Mouse (Mus musculus): ENCODE measurements around the gene Proser2. TPM values are rescaled to one million over a fixed set of nuclear protein-coding genes. Genes with fewer than 3 reads are reported as not detected.

Gene Proser2
- polyA plus RNA-seq (2014; fragmentation: Nextera tagmentation; extraction: Ambion mirVana), result 3.2 and 3.5 TPM in 2 replicates

DNA sequence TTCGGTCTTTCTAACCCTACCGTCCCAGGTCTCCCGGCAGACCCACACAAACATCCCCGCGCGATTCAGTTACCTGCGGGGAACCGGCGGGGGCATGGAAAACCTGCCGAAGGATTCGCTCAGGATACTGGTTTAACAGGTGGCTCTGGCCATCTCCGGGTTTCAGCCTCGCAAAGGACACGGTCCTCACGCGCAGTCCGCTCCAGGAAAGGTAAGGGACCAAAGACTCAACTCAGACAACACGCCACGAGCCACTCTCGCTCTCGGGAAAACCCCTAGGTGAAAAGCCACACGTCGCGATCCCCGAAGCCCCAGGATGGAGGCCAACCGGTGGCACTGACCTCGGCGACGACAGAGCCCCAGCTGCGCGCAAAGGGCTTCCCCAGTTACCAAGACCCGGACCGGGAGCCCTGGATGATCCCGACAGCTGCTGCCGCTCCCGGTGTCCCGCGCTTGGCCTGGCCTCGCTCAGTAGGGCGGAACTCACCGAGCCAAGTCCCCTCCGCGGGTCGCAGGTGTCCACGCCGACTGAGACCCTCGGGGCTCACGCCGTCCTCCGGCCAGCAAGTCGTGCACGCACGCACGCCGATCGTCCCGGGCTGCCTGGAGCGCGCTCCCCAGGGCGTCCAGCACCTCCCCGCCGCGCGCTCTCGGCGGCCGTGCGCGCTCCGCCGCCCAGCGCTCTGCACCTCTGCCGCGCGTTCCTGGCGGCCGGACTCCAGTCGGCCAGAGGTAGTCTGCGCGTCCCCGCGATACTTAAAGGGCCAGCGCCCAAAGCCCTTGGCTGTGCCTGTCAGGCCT is at the start of gene Proser2:
Gene Proser2 (minus strand): TSS at position 657 of the 801 bp plus-strand sequence.
- Histone ChIP-seq H3K27ac (ENCODE audit: low read depth, low read length) (no peak within 1 kb of the TSS), H3K9ac (ENCODE audit: low read length) (peak within 1 kb of the TSS; percentile 48), H3K4me2 (ENCODE audit: low read depth) (peak within 1 kb of the TSS; percentile 87), H3K9me3 (ENCODE audit: control insufficient read depth, low read length) (no peaks in the 10 kb centered on the region), H3K4me3 (ENCODE audit: low read depth, low read length) (peak within 1 kb of the TSS; percentile 65), H3K36me3 (ENCODE audit: control insufficient read depth, insufficient read depth, low read length) (no peaks in the 10 kb centered on the region), H3K4me1 (ENCODE audit: control insufficient read depth, insufficient read depth, low read length) (no peaks in the 10 kb centered on the region), H3K27me3 (ENCODE audit: control insufficient read depth, insufficient read depth, low read length) (peaks cover 20% of the 10 kb centered on the region)
- WGBS, result under 1% methylated on average over 83 of the region's 83 CpGs
- DNase-seq (ENCODE audit: low spot score) (peak; percentile 88), ATAC-seq (ENCODE audit: insufficient read depth, low FRiP score, low TSS enrichment) (peak; percentile 88)

DNA sequence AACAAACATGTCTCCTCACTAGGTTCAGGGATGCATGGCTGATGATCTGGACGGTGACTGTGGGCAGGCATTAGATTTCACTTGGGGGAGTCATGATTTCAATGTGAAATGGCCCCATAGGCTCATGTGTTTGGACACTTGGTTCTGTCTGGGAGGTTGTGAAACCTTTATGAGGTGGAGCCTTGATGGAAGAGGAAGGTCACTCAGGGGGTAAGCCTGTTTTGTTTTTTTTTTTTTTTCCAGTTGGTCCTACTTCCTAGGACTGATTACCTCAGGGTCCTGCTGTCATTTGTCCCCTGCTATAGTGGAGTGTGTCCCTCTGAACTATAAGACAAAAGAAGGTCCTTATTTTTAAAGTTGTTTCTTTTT is 49.7 kb upstream of the Proser2 start:
- 80% methylated on average over 1 of the region's 1 CpGs for WGBS
- Histone ChIP-seq H3K9ac (ENCODE audit: low read length) (no peak overlapping the region), H3K36me3 (ENCODE audit: control insufficient read depth, insufficient read depth, low read length) (no peaks in the 10 kb centered on the region), H3K9me3 (ENCODE audit: control insufficient read depth, low read length) (no peaks in the 10 kb centered on the region), H3K4me3 (ENCODE audit: low read depth, low read length) (no peak overlapping the region), H3K4me1 (ENCODE audit: control insufficient read depth, insufficient read depth, low read length) (no peaks in the 10 kb centered on the region), H3K27ac (ENCODE audit: low read depth, low read length) (no peak overlapping the region), H3K4me2 (ENCODE audit: low read depth) (no peak overlapping the region), H3K27me3 (ENCODE audit: control insufficient read depth, insufficient read depth, low read length) (no peaks in the 10 kb centered on the region)
- DNase-seq (ENCODE audit: low spot score) (no peak), ATAC-seq (ENCODE audit: insufficient read depth, low FRiP score, low TSS enrichment) (no peak)

DNA sequence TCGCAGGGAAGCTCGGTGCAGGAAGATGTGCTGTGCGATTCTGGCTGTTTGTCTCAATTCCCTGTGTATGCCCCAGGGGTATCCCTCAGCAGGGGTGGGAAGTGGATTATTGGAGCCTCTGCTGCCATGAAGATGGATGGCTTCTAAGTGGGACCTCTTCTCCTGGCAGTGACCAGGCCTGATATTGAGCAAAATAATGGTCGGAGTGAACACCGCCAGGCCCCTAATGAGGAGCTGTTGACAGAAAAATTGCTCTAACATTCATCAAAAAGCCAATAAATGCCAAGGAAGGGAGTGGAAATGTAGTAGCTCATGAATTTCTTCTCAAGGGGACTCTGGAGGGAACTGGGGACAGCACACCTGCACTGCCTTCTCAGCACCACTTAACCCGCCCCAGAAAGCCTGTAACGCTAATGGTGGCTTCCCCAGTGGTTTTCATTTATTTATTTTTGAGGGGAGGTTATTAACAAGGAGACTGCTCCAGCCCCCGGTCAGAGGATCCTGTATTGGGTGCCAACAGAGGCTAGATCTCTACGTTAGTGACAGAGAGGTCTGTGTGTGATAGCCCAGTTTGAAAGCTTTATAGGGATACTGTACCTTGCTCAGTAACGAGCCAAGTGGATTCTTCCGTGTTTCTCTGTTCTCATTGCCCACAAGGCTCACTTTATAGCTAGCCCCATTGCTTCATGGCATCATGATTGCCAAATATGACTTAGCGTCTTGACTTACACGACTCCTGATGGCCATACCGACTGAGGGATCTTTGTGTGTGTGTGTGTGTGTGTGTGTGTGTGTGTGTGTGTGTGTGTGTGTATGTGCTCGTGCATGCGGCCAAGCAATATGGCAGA is 49.1 kb upstream of the Proser2 start:
- Histone ChIP-seq H3K4me3 (ENCODE audit: low read depth, low read length) (no peak overlapping the region), H3K9me3 (ENCODE audit: control insufficient read depth, low read length) (no peaks in the 10 kb centered on the region), H3K27me3 (ENCODE audit: control insufficient read depth, insufficient read depth, low read length) (no peaks in the 10 kb centered on the region), H3K9ac (ENCODE audit: low read length) (no peak overlapping the region), H3K4me2 (ENCODE audit: low read depth) (no peak overlapping the region), H3K36me3 (ENCODE audit: control insufficient read depth, insufficient read depth, low read length) (no peaks in the 10 kb centered on the region), H3K4me1 (ENCODE audit: control insufficient read depth, insufficient read depth, low read length) (no peaks in the 10 kb centered on the region), H3K27ac (ENCODE audit: low read depth, low read length) (no peak overlapping the region)
- WGBS, result 70% methylated on average over 16 of the region's 16 CpGs
- peak; percentile 41; the same call in 1 of the 2 replicates for ATAC-seq (ENCODE audit: insufficient read depth, low FRiP score, low TSS enrichment)
- DNase-seq (ENCODE audit: low spot score), result peak; percentile 52

DNA sequence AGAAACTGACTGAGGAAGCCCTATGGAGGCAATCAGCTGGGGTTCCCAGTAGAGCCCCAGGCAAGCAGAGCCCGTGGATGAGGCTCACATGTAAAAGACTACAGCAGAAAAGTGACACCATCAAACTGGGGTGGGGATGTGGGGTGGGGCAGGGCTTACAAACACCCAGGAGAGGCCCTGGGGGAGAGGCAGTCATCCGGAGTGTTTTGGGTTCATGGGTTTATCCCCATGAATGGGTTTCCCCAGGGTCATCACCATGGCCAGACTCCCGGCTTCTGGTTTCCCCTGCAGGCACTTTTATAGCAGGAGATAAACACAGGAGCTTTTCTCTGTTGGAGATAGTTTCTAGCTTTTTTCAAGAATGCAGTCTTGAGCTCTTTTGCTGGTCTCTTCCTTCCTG is 43.0 kb upstream of the Proser2 start:
- ATAC-seq (ENCODE audit: insufficient read depth, low FRiP score, low TSS enrichment), result no peak
- no peak for DNase-seq (ENCODE audit: low spot score)
- no peaks in the 10 kb centered on the region for H3K4me1 ChIP-seq (ENCODE audit: control insufficient read depth, insufficient read depth, low read length)
- no peak overlapping the region for H3K4me3 ChIP-seq (ENCODE audit: low read depth, low read length)
- no peaks in the 10 kb centered on the region for H3K27me3 ChIP-seq (ENCODE audit: control insufficient read depth, insufficient read depth, low read length)
- H3K9me3 ChIP-seq (ENCODE audit: control insufficient read depth, low read length), result no peaks in the 10 kb centered on the region
- H3K27ac ChIP-seq (ENCODE audit: low read depth, low read length), result no peak overlapping the region
- H3K9ac ChIP-seq (ENCODE audit: low read length), result no peak overlapping the region
- WGBS, result 61% methylated on average over 3 of the region's 3 CpGs
- H3K36me3 ChIP-seq (ENCODE audit: control insufficient read depth, insufficient read depth, low read length), result no peaks in the 10 kb centered on the region
- no peak overlapping the region for H3K4me2 ChIP-seq (ENCODE audit: low read depth)

DNA sequence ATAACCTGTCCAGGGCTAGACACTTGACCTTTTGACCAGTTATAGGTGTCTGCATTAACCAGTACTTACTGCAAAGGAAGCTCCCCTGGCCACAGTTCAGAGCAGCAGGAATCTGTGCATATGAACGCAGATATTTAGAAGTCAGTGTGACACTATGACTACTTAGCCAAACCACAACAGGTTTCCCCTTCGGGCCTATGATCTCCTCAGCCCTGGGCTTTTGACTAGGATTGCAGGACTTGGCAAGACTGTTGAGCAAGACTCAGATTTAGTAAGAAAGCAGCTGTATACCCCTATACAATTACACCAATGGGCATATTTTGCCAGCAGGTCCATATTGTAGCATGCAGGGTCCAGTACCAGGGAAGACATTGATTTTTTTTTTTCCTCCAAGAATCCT is 38.5 kb upstream of the Proser2 start:
- H3K27me3 ChIP-seq (ENCODE audit: control insufficient read depth, insufficient read depth, low read length), result no peaks in the 10 kb centered on the region
- H3K9ac ChIP-seq (ENCODE audit: low read length), result no peak overlapping the region
- H3K4me1 ChIP-seq (ENCODE audit: control insufficient read depth, insufficient read depth, low read length), result no peaks in the 10 kb centered on the region
- WGBS, result 96% methylated on average over 2 of the region's 2 CpGs
- no peak overlapping the region for H3K4me2 ChIP-seq (ENCODE audit: low read depth)
- no peak for DNase-seq (ENCODE audit: low spot score)
- H3K4me3 ChIP-seq (ENCODE audit: low read depth, low read length), result no peak overlapping the region
- no peak for ATAC-seq (ENCODE audit: insufficient read depth, low FRiP score, low TSS enrichment)
- no peaks in the 10 kb centered on the region for H3K36me3 ChIP-seq (ENCODE audit: control insufficient read depth, insufficient read depth, low read length)
- no peak overlapping the region for H3K27ac ChIP-seq (ENCODE audit: low read depth, low read length)
- no peaks in the 10 kb centered on the region for H3K9me3 ChIP-seq (ENCODE audit: control insufficient read depth, low read length)

DNA sequence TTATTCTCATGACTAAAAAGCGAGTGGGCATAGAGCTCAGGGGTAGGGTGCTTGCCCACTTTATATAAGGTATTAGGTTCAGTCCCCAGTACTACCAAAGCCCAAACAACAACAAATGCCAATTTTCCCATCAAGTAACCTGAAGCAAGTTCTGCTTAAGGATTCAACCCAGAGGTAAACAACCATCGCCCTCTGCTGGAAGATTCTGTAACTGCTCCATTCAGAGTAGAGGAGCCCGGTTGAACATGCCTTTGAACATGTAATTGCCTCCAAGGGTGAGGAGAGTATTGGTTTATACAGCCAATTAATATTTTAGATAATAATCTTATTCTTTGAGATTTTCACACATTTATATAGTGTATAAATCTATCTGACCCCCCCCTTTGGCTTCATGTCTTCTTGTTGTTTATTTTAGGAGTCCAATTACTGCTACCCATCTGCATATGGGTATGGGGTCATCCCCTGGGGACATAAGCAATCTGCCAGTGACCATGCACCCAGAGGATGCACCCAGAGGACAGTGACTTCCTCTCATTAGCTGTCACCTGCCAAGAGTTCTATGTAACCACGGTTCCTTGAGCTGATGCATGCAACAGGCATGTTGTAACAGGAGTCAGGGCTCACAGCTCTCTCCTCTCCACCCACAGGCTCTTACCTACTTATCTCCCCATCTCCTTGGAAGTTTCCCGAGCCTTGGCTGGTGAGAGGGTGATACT is 38.0 kb upstream of the Proser2 start:
- WGBS, result 33% methylated on average over 5 of the region's 5 CpGs
- H3K4me3 ChIP-seq (ENCODE audit: low read depth, low read length), result no peak overlapping the region
- no peak overlapping the region for H3K27ac ChIP-seq (ENCODE audit: low read depth, low read length)
- no peaks in the 10 kb centered on the region for H3K36me3 ChIP-seq (ENCODE audit: control insufficient read depth, insufficient read depth, low read length)
- no peaks in the 10 kb centered on the region for H3K9me3 ChIP-seq (ENCODE audit: control insufficient read depth, low read length)
- DNase-seq (ENCODE audit: low spot score) (peak; percentile 75), ATAC-seq (ENCODE audit: insufficient read depth, low FRiP score, low TSS enrichment) (peak; percentile 50; the same call in 1 of the 2 replicates)
- H3K4me1 ChIP-seq (ENCODE audit: control insufficient read depth, insufficient read depth, low read length), result no peaks in the 10 kb centered on the region
- H3K27me3 ChIP-seq (ENCODE audit: control insufficient read depth, insufficient read depth, low read length), result no peaks in the 10 kb centered on the region
- H3K4me2 ChIP-seq (ENCODE audit: low read depth), result no peak overlapping the region
- no peak overlapping the region for H3K9ac ChIP-seq (ENCODE audit: low read length)

DNA sequence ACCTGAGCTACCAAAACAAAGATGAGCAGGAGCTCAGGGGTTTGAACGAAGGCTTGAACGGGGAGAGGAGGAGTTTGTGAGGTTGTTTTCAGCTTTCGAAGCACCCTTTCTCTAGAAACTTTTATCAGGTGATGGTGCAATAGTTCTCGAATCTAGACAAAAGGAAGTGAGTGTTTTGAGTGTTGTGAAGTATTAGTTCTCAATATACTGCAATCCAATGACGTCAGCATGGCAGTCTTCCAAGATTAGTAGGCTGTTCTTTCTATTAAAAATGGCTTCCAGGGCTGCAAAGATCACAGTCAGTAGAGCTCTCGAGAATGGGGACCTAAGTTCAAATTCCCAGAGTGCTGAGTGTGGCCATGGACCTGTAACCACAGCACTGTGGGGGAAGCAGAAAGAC is 35.8 kb upstream of the Proser2 start:
- no peaks in the 10 kb centered on the region for H3K9me3 ChIP-seq (ENCODE audit: control insufficient read depth, low read length)
- no peak overlapping the region for H3K4me3 ChIP-seq (ENCODE audit: low read depth, low read length)
- no peaks in the 10 kb centered on the region for H3K4me1 ChIP-seq (ENCODE audit: control insufficient read depth, insufficient read depth, low read length)
- no peak overlapping the region for H3K27ac ChIP-seq (ENCODE audit: low read depth, low read length)
- DNase-seq (ENCODE audit: low spot score) (no peak), ATAC-seq (ENCODE audit: insufficient read depth, low FRiP score, low TSS enrichment) (no peak)
- WGBS, result 86% methylated on average over 6 of the region's 6 CpGs
- H3K27me3 ChIP-seq (ENCODE audit: control insufficient read depth, insufficient read depth, low read length), result no peaks in the 10 kb centered on the region
- H3K36me3 ChIP-seq (ENCODE audit: control insufficient read depth, insufficient read depth, low read length), result no peaks in the 10 kb centered on the region
- no peak overlapping the region for H3K4me2 ChIP-seq (ENCODE audit: low read depth)
- no peak overlapping the region for H3K9ac ChIP-seq (ENCODE audit: low read length)

DNA sequence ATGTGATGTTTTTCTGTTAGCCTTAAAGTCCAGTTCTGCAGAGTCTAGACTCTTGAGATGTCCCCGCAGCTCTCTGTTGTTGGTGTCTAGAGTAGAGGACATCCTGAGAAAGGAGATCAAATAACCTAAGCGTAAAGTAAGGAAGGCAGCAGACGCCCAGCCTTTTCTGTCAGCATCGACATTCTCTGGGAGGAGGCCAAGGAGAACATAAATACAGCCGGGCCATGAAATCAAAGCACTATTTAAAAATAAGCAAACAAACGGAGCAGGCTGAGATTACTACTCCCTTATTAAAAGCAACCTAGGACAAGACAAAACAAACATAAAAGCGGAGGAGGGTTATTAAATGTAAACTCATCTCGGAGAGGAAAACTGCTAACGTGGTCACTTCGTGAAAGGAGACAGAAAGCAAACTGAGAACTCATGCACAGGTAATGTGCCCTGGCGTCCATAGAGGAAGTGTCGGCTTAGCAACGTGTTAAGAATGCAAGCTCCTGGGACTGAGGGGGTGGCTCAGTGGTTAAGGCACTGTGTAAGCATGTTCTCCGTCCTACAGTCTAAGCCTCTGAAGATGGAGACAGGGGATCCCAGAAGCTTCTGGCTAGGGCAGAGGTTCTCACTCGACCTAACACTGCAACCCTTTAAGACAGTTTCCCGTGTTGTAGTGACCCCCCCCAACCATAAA is 34.7 kb upstream of the Proser2 start:
- Histone ChIP-seq H3K4me3 (ENCODE audit: low read depth, low read length) (no peak overlapping the region), H3K4me2 (ENCODE audit: low read depth) (no peak overlapping the region), H3K9me3 (ENCODE audit: control insufficient read depth, low read length) (no peaks in the 10 kb centered on the region), H3K4me1 (ENCODE audit: control insufficient read depth, insufficient read depth, low read length) (no peaks in the 10 kb centered on the region), H3K27me3 (ENCODE audit: control insufficient read depth, insufficient read depth, low read length) (no peaks in the 10 kb centered on the region), H3K9ac (ENCODE audit: low read length) (no peak overlapping the region), H3K27ac (ENCODE audit: low read depth, low read length) (no peak overlapping the region), H3K36me3 (ENCODE audit: control insufficient read depth, insufficient read depth, low read length) (no peaks in the 10 kb centered on the region)
- WGBS, result 75% methylated on average over 16 of the region's 16 CpGs
- ATAC-seq (ENCODE audit: insufficient read depth, low FRiP score, low TSS enrichment), result no peak
- no peak for DNase-seq (ENCODE audit: low spot score)
